Mouse (Mus musculus) heart, embryonic 12.5 days (tissue): ENCODE measurements around the gene Hist1h2ab. TPM values are rescaled to one million over a fixed set of nuclear protein-coding genes. Genes with fewer than 3 reads are reported as not detected.
"Not testable (repeated sequence)": the region's sequence is repeated elsewhere in the genome, so short reads cannot be mapped to it uniquely, and the experiment has no call there.

Experiments
- ATAC-seq: fragments of 200-750 bp; cut with Nextera tagmentation; 2 replicates; pipeline ENCODE4 v1.8.0; 2017; ENCODE audit warnings: moderate TSS enrichment, moderate library complexity; ENCODE audit not compliant: insufficient number of reproducible peaks, low FRiP score
- H3K27ac ChIP-seq: fragments of 300-500 bp; sonication (generic); 2 replicates; pipeline ENCODE4 v1.5.1; 2016; ENCODE audit warnings: mild to moderate bottlenecking, moderate library complexity; ENCODE audit not compliant: poor library complexity, severe bottlenecking
- H3K27me3 ChIP-seq: fragments of 300-500 bp; sonication (generic); replicated peaks from 2 replicates; pipeline ENCODE4 v1.6.1; 2016; ENCODE audit warnings: mild to moderate bottlenecking, moderate library complexity
- H3K36me3 ChIP-seq: fragments of 300-500 bp; sonication (generic); 2 replicates; pipeline ENCODE4 v1.6.1; 2016; ENCODE audit warnings: mild to moderate bottlenecking, moderate library complexity
- H3K4me1 ChIP-seq: fragments of 300-500 bp; sonication (generic); replicated peaks from 2 replicates; pipeline ENCODE4 v1.6.1; 2016; ENCODE audit warnings: mild to moderate bottlenecking
- H3K4me2 ChIP-seq: fragments of 300-500 bp; sonication (generic); 2 replicates; pipeline ENCODE4 v1.6.1; 2016; ENCODE audit warnings: mild to moderate bottlenecking, moderate library complexity
- H3K4me3 ChIP-seq: fragments of 300-500 bp; sonication (generic); 2 replicates; pipeline ENCODE4 v1.5.1; 2016; ENCODE audit warnings: mild to moderate bottlenecking
- H3K9ac ChIP-seq: fragments of 300-500 bp; sonication (generic); 2 replicates; pipeline ENCODE4 v1.6.1; 2016; ENCODE audit warnings: mild to moderate bottlenecking, moderate library complexity
- H3K9me3 ChIP-seq: fragments of 300-500 bp; sonication (generic); replicated peaks from 2 replicates; pipeline ENCODE4 v1.6.1; 2016; ENCODE audit warnings: mild to moderate bottlenecking, moderate library complexity
- WGBS: fragments of 180-500 bp; shearing (Covaris S2); methylation state at CpG from one replicate; pipeline ENCODE4 v1.1.7; 2016; 5-methylcytosine and 5-hydroxymethylcytosine counted together
- polyA plus RNA-seq: library from polyadenylated mRNA; unstranded; fragments of >200 nt; fragmentation: Nextera tagmentation; extraction: Ambion mirVana; gene quantifications from 2 replicates; pipeline ENCODE4 v1.2.1, GENCODE M21; 2016

Hist1h2ab gene
- polyA plus RNA-seq, 1 experiment from 2014 or later: 16.7 TPM

GRCm38 (mm10) chr13:23764324-23765171 is 13.6 kb downstream of the Hist1h2ab start:
- Histone ChIP-seq H3K4me2 (peak overlapping the region; percentile 80), H3K4me1 (peaks cover 27% of the 10 kb centered on the region), H3K4me3 (peak overlapping the region; percentile 57), H3K9ac (peak overlapping the region; percentile 81), H3K27me3 (no peaks in the 10 kb centered on the region), H3K27ac (peak overlapping the region; percentile 94), H3K36me3 (no peaks in the 10 kb centered on the region), H3K9me3 (no peaks in the 10 kb centered on the region)
- 38% methylated on average over 12 of the region's 12 CpGs for WGBS
- ATAC-seq: no peak

- no peaks in the 10 kb centered on the region for H3K27me3 ChIP-seq
- H3K27ac ChIP-seq: no peak overlapping the region
- 66% methylated on average over 1 of the region's 1 CpGs for WGBS
- H3K36me3 ChIP-seq: no peaks in the 10 kb centered on the region
- no peaks in the 10 kb centered on the region for H3K9me3 ChIP-seq
- H3K9ac ChIP-seq: no peak overlapping the region
- no peak overlapping the region for H3K4me2 ChIP-seq
- ATAC-seq: no peak
- no peak overlapping the region for H3K4me3 ChIP-seq
- peaks cover 24% of the 10 kb centered on the region for H3K4me1 ChIP-seq
Observed at GRCm38 (mm10) chr13:23765172-23765513, 14.2 kb downstream of the Hist1h2ab start.

GRCm38 (mm10) chr13:23766772-23767171 is 15.8 kb downstream of the Hist1h2ab start:
- no peak overlapping the region for H3K27ac ChIP-seq
- no peaks in the 10 kb centered on the region for H3K9me3 ChIP-seq
- no peak overlapping the region for H3K9ac ChIP-seq
- H3K4me2 ChIP-seq: no peak overlapping the region
- H3K4me3 ChIP-seq: no peak overlapping the region
- no peaks in the 10 kb centered on the region for H3K27me3 ChIP-seq
- H3K36me3 ChIP-seq: no peaks in the 10 kb centered on the region
- ATAC-seq: no peak
- peaks cover 20% of the 10 kb centered on the region for H3K4me1 ChIP-seq

GRCm38 (mm10) chr13:23768834-23769397 is 18.0 kb downstream of the Hist1h2ab start:
- no peak for ATAC-seq
- Histone ChIP-seq H3K4me2 (no peak overlapping the region), H3K27ac (no peak overlapping the region), H3K9me3 (no peaks in the 10 kb centered on the region), H3K4me3 (no peak overlapping the region), H3K36me3 (no peaks in the 10 kb centered on the region), H3K4me1 (peaks cover 18% of the 10 kb centered on the region), H3K9ac (no peak overlapping the region), H3K27me3 (no peaks in the 10 kb centered on the region)
- WGBS: 51% methylated on average over 5 of the region's 5 CpGs

GRCm38 (mm10) chr13:23769613-23770012 is 18.7 kb downstream of the Hist1h2ab start, which contains the start of gene Trim38:
Gene Trim38, plus strand, starts transcription at chr13:23769913.
- H3K27me3 ChIP-seq, H3K27ac ChIP-seq, H3K4me2 ChIP-seq, ATAC-seq, H3K4me3 ChIP-seq, H3K9me3 ChIP-seq, H3K9ac ChIP-seq, H3K36me3 ChIP-seq: not testable (repeated sequence)
- H3K4me1 ChIP-seq: peaks cover 12% of the 10 kb centered on the region
- WGBS: 86% methylated on average over 2 of the region's 2 CpGs

- Histone ChIP-seq H3K36me3 (no peaks in the 10 kb centered on the region), H3K4me1 (0 out of 2 replicates have a peak, but pooled peaks cover 7% of the 10 kb centered on the region), H3K9me3 (no peaks in the 10 kb centered on the region), H3K27me3 (no peaks in the 10 kb centered on the region), H3K4me2 (peak overlapping the region; percentile 62), H3K27ac (0 out of 2 replicates have a peak overlapping the region, but pooled peaks have one; percentile 47), H3K4me3 (peak overlapping the region; percentile 20), H3K9ac (no peak overlapping the region)
- ATAC-seq: peak; percentile 91
- WGBS: 13% methylated on average over 21 of the region's 21 CpGs
Observed at GRCm38 (mm10) chr13:23772561-23773313, 21.8 kb downstream of the Hist1h2ab start.

GRCm38 (mm10) chr13:23778339-23778738 is 27.4 kb downstream of the Hist1h2ab start:
- Histone ChIP-seq H3K9ac (no peak overlapping the region), H3K4me2 (no peak overlapping the region), H3K27ac (no peak overlapping the region), H3K36me3 (no peaks in the 10 kb centered on the region), H3K4me1 (no peaks in the 10 kb centered on the region), H3K4me3 (no peak overlapping the region), H3K9me3 (no peaks in the 10 kb centered on the region), H3K27me3 (no peaks in the 10 kb centered on the region)
- WGBS: 86% methylated on average over 7 of the region's 7 CpGs
- no peak for ATAC-seq

- Histone ChIP-seq H3K4me1 (no peaks in the 10 kb centered on the region), H3K27ac (no peak overlapping the region), H3K4me2 (no peak overlapping the region), H3K9ac (no peak overlapping the region), H3K36me3 (no peaks in the 10 kb centered on the region), H3K4me3 (no peak overlapping the region), H3K9me3 (no peaks in the 10 kb centered on the region), H3K27me3 (no peaks in the 10 kb centered on the region)
- WGBS: 49% methylated on average over 4 of the region's 4 CpGs
- ATAC-seq: no peak
Observed at GRCm38 (mm10) chr13:23779025-23779424, 28.1 kb downstream of the Hist1h2ab start.

- Histone ChIP-seq H3K9me3 (no peaks in the 10 kb centered on the region), H3K4me3 (no peak overlapping the region), H3K27me3 (no peaks in the 10 kb centered on the region), H3K4me2 (no peak overlapping the region), H3K9ac (no peak overlapping the region), H3K36me3 (no peaks in the 10 kb centered on the region), H3K4me1 (no peaks in the 10 kb centered on the region), H3K27ac (no peak overlapping the region)
- no peak for ATAC-seq
- 41% methylated on average over 2 of the region's 2 CpGs for WGBS
Observed at GRCm38 (mm10) chr13:23792520-23792919, 41.6 kb downstream of the Hist1h2ab start.

GRCm38 (mm10) chr13:23799405-23799804 is 48.5 kb downstream of the Hist1h2ab start:
- Histone ChIP-seq H3K27ac (no peak overlapping the region), H3K4me1 (peaks cover 5% of the 10 kb centered on the region; the same call in 1 of the 2 replicates), H3K4me2 (no peak overlapping the region), H3K4me3 (no peak overlapping the region), H3K36me3 (no peaks in the 10 kb centered on the region), H3K27me3 (no peaks in the 10 kb centered on the region), H3K9ac (no peak overlapping the region), H3K9me3 (no peaks in the 10 kb centered on the region)
- ATAC-seq: no peak
- 72% methylated on average over 5 of the region's 5 CpGs for WGBS
